Mouse (Mus musculus): Measurements from ENCODE around the gene Gm11568.
"Not testable (repeated sequence)": the region's sequence is repeated elsewhere in the genome, so short reads cannot be mapped to it uniquely, and the experiment has no call there.

The Gm11568 gene

DNA sequence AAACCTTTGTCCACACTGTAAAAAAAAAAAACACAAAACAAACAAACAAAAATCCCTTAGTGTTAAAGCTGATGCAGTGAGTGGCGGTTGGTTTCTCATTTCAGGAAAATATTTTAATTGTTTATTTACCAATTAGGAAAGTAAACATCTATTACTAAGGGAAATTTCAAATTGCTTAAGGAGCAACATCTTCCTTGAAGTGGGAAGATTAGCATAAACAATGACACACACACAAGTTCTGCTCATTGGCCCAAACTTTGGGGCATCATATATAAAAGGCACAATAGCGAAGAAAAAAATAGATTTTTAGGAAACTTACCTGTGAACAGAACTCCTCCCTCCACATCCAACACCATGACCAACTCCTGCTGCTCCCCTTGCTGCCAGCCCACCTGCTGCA, at the start of gene Gm11568:
TSS of gene Gm11568 (plus strand) at position 301 of the 400 bp plus-strand sequence.
- DNase-seq: no peak

DNA sequence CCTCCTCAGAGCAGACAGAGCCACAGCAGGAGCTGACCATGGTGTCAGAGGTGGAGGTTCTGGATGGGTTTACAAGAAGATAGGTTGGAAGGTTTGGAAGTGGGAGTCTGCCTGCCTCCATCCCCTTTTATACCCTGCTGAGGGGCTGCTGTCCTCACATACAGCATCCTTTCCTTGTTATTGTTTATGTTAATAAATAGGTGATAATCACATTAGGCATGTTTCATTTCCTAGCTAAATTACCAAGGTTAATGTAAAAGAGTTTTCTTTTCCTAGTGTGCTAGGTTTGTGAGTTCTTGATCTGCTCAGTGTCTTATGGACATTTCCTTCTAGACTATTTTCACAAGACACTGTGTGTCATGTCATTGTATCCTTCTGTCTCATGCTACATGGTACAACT, 47.9 kb upstream of the Gm11568 start, which contains the start of gene Krtap4-13:
TSS of gene Krtap4-13 (minus strand) at position 101 of the 400 bp plus-strand sequence.
- DNase-seq: not testable (repeated sequence)

DNA sequence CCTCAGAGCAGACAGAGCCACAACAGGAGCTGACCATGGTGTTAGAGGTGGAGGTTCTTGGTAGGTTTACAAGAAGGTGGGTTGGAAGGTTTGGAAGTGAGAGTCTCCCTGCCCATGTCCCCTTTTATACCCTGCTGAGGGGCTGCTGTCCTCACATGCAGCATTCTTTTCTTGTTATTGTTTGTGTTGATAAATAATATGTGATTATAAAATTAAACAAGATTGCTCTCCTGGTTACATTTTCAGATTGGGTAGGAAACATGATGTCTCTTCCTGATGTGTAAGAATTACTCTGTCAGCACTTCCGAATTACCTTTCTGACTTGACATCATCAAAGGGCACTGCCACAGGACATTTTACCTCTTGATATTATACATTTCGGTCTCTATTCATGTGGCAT, 42.2 kb upstream of the Gm11568 start, which contains the start of gene Gm11564:
TSS of gene Gm11564 (minus strand) at position 101 of the 400 bp plus-strand sequence.
- DNase-seq: not testable (repeated sequence)

DNA sequence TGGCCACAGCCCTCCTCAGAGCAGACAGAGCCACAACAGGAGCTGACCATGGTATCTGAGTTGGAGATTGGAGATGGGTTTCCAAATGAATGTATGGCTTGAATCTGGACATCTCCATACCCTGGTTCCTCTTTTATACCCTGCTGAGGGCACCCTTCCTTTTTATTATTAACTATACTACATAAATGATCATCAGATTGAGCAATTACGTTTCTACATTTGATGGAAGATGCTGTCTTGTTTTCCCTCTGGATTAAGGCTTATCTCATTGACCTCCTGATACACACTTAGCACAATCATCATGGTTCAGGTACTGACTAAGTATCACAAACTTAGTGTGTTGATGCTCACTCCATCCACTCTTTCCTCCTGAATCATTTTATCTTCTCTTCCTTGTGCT, 19.8 kb upstream of the Gm11568 start, which contains the start of gene 2300003K06Rik:
TSS of gene 2300003K06Rik (minus strand) at position 101 of the 400 bp plus-strand sequence.
- DNase-seq: no peak

DNA sequence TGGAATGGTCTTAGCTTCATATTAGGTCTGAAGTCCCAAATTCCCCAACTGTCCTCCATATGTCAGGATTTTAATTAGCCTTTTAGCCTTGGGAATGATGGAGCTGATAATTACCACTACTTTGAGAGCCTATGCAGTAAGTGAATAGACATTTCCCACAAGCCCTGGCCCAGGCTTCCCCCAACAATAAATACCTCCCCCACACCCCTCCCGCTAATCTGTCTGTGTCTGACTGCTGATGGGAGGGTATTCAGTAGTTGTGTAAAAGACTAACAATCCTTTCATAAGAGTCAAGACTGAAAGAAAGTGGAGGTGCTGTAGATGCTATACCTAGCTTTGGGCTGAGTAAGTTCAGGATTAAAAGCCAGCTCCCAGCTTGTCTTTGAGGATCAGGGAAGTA, 15.5 kb upstream of the Gm11568 start:
- DNase-seq: no peak

DNA sequence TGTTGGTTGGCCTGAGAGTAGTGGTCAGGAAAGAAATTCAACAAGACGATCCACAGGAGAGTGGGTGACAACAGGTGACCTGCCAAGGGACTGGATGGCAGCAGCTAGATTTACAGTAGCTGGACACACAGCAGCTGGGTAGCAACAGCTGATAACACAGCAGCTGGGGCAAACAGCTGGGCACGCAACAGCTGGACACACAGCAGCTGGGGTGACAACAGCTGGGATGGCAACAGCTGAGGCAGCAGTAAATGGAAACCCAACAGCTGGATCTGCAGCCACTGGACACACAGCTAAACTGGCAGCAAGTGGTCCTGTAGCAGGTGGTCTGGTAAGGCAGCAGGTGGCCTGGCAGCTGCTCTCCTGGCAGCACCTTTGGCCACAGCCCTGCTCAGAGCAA, 11.0 kb upstream of the Gm11568 start:
- no peak for DNase-seq

DNA sequence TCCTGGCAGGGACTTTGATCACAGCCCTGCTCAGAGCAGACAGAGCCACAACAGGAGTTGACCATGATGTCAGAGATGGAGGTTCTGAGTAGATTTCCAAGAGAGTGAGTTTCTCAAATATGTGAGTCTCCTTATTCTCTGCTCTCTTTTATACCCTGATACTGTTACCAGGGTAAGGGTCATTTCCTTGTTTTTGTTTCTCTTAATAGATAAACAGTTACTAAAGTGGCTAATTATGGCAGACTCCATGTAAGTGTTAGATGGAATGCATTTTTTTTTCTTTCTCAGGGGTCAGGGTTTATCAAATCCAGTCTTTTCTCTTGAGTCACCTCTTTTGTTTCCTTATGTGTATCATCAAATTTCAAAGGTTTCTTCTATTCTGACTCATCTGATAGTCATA, 6.2 kb upstream of the Gm11568 start, which contains the start of gene Krtap4-16:
TSS of gene Krtap4-16 (minus strand) at position 101 of the 400 bp plus-strand sequence.
- no peak for DNase-seq

DNA sequence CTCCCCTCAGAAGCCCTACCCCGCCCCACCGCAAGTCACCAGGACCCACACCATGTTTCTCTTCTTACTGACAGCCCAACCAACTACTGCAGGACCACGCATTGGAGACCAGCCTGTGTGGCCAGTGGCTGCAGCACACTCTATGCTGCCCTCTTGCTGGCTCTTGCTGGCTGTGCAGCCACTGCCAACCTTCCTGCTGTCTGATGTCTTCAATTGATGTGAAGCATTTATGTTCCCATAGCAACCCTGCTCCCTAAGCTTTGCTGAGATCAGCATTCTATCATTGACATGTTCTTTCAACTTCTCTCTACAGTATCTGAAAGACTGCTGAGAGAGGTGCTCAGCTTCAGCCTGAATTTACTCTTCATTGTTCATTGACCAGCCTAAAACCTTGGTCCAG, 3.6 kb upstream of the Gm11568 start:
- no peak for DNase-seq

DNA sequence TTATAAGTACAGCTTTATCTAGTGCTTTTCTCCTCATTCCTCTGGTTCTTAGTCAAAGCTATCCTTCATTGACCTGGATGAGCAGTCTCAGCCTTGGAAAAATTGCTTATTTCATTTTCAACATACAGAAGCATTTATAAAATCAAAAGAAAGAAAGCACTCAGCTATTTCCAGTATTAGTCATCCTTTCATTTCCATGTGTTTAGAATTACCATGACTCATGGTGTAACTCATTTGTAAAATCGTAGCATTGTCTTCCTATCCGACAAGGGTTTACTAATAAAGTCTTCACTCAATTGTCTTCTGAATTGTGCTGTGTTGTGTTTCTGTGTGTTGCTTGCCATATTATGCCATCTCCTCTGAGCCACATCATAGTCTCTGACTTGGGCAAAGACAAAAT, 1.0 kb downstream of the Gm11568 start:
- DNase-seq: no peak

DNA sequence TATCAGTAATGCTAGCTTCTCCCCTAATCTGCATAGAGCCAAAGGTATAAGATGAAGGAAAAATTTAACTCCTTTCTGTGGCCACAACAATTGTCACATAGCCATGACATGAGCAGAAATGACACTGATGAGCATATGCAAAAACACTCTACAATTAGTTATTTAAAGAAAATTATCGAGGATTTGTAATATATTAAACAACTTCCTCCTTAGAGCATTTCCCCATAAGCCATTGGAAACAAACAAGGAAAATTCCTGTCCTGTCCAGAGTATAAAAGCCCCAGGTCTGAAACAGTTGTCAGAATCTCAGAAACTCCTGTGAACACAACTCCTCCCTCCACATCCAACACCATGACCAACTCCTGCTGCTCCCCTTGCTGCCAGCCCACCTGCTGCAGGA, 6.5 kb downstream of the Gm11568 start, which contains the start of gene Gm11559:
TSS of gene Gm11559 (plus strand) at position 301 of the 400 bp plus-strand sequence.
- not testable (repeated sequence) for DNase-seq

DNA sequence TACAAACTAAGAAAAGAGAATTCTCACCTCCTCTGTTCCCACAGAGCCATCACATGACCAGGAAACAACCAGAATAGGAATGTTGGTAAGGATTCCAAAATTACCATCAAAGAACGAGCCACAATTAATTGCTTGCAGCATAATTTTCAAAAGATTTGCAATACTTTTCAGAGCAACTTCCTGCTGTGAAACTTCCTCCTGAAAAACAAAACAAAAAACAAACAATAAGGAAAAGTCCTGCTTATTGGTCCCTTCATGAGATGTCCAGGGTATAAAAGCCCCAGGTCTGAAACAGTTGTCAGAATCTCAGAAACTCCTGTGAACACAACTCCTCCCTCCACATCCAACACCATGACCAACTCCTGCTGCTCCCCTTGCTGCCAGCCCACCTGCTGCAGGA, 15.4 kb downstream of the Gm11568 start, which contains the start of gene Krtap9-1:
TSS of gene Krtap9-1 (plus strand) at position 301 of the 400 bp plus-strand sequence.
- DNase-seq: not testable (repeated sequence)

DNA sequence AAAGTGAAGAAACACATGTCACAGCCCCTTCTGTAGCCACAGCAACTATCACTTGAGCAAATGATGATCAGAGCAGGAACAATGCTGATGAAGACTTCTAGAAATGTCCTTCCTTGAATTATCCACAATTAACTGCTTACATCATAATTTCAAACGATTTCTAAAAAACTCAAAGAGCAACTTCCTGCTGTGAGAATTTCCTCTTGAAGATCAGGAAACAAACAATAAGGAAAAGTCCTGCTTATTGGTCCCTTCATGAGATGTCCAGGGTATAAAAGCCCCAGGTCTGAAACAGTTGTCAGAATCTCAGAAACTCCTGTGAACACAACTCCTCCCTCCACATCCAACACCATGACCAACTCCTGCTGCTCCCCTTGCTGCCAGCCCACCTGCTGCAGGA, 21.2 kb downstream of the Gm11568 start, which contains the start of gene Gm11567:
TSS of gene Gm11567 (plus strand) at position 301 of the 400 bp plus-strand sequence.
- not testable (repeated sequence) for DNase-seq

DNA sequence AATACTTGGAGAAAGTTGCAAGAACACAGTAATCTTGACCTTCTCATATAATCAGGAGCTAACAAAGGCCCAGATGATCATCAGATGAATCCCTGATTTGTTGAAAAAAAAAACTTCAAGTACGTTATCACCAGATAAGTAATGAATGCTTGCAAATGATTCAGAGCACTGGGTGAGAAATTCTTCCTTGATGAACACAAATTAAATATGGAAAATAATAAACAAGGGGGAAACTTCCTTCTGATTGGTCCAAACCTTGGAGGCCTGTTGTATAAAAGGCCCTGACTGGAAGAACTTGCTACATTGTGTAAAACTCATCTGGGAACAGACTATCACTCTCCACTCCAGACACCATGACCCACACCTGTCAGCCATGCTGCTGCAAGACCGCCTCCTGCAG, 49.9 kb downstream of the Gm11568 start, which contains the start of gene Krtap31-1:
TSS of gene Krtap31-1 (plus strand) at position 301 of the 400 bp plus-strand sequence.
- no peak for DNase-seq

Data from right cerebral cortex, postnatal 14 days (tissue).